Comparison of ENCODE assay signal across 10 mouse cellular contexts in the genomic region with DNA sequence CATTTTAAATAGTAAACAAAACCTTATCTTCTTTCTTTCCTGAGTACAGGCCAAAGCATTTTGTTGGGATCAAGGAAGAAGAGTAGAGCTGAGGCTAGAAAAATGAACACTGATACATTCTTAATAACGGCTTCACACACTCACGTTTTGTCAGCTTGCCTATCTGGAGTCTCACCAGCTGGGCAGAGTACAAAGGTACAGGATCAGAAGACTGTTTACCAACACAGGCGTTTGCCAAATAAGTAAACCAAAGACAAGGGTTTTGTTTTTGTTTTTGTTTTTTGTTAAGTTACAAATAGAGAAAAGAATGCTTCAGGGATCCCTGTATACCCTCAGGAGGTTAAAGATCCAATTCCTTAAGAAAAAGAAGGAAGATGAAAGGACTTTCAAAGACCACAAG. TPM values are rescaled to one million over a fixed set of nuclear protein-coding genes. Genes with fewer than 3 reads are reported as not detected.
DNase-seq lines count a peak whose midpoint lies in the region; ATAC-seq and TF ChIP-seq lines count a peak whose summit lies in the region.
"Had no signal": no experiment of that assay in that cellular context is flagged by ENCODE, and none has a peak within 500 bp of the region (broad histone marks: within the 10 kb centered on the region; RNA-seq: fewer than 3 reads in every experiment).

No protein-coding gene starts in this region.

- no peak for DNase-seq in kidney, postnatal 4 days
- no peak for DNase-seq in embryo, embryonic 11 days
- DNase-seq in urinary bladder, postnatal 36 days (ENCODE audit: low spot score in 2 of 2), result no peak
- no peak for DNase-seq in layer of hippocampus, postnatal 25 days (ENCODE audit: extremely low spot score in 1 of 2, low spot score in 1 of 2)
- DNase-seq: cerebellum, adult 9-10 months had no signal

- 0 out of 2 replicates have a peak overlapping the region, but pooled peaks have one; percentile 86 for H3K9ac ChIP-seq in kidney, embryonic 15.5 days
- no peak overlapping the region for H3K9ac ChIP-seq in embryonic facial prominence, embryonic 15.5 days
- H3K9ac ChIP-seq in intestine, postnatal 0 days (ENCODE audit: low read depth, low read length), result peak overlapping the region; percentile 28; the same call in 1 of the 2 replicates
- peak overlapping the region; percentile 74 for H3K9ac ChIP-seq in neural tube, embryonic 12.5 days

- no peaks in the 10 kb centered on the region for H3K9me3 ChIP-seq in kidney, embryonic 15.5 days (replicated peaks)
- no peaks in the 10 kb centered on the region for H3K9me3 ChIP-seq in embryonic facial prominence, embryonic 15.5 days (replicated peaks)
- no peaks in the 10 kb centered on the region for H3K9me3 ChIP-seq in intestine, postnatal 0 days (ENCODE audit: control insufficient read depth)
- no peaks in the 10 kb centered on the region for H3K9me3 ChIP-seq in neural tube, embryonic 12.5 days

- H3K27me3 ChIP-seq in kidney, embryonic 15.5 days, result no peaks in the 10 kb centered on the region; the same call in 1 of the 2 replicates
- no peaks in the 10 kb centered on the region for H3K27me3 ChIP-seq in embryonic facial prominence, embryonic 15.5 days
- H3K27me3 ChIP-seq in intestine, postnatal 0 days (replicated peaks; ENCODE audit: control insufficient read depth, insufficient read depth, low read length), result no peaks in the 10 kb centered on the region
- H3K27me3 ChIP-seq in neural tube, embryonic 12.5 days (replicated peaks), result no peaks in the 10 kb centered on the region

- peak overlapping the region; percentile 87 for H3K4me3 ChIP-seq in kidney, embryonic 15.5 days (replicated peaks)
- peak overlapping the region; percentile 89 for H3K4me3 ChIP-seq in embryonic facial prominence, embryonic 15.5 days (replicated peaks)
- peak overlapping the region; percentile 85 for H3K4me3 ChIP-seq in intestine, postnatal 0 days (ENCODE audit: low read depth, low read length)
- H3K4me3 ChIP-seq in neural tube, embryonic 12.5 days, result peak overlapping the region; percentile 84; the same call in 1 of the 2 replicates

- H3K27ac ChIP-seq in kidney, embryonic 15.5 days, result no peak overlapping the region
- H3K27ac ChIP-seq in embryonic facial prominence, embryonic 15.5 days (replicated peaks), result no peak overlapping the region
- no peak overlapping the region for H3K27ac ChIP-seq in intestine, postnatal 0 days (ENCODE audit: low read depth, low read length)
- no peak overlapping the region for H3K27ac ChIP-seq in neural tube, embryonic 12.5 days

- peak overlapping the region; percentile 76 for H3K4me2 ChIP-seq in kidney, embryonic 15.5 days
- H3K4me2 ChIP-seq in embryonic facial prominence, embryonic 15.5 days (replicated peaks), result peak overlapping the region; percentile 52
- peak overlapping the region; percentile 67 for H3K4me2 ChIP-seq in intestine, postnatal 0 days (replicated peaks; ENCODE audit: low read depth)
- H3K4me2 ChIP-seq in neural tube, embryonic 12.5 days (replicated peaks), result peak overlapping the region; percentile 78

- H3K4me1 ChIP-seq in kidney, embryonic 15.5 days, result peaks cover 10% of the 10 kb centered on the region
- peaks cover 9% of the 10 kb centered on the region for H3K4me1 ChIP-seq in embryonic facial prominence, embryonic 15.5 days
- 0 out of 2 replicates have a peak, but pooled peaks cover 5% of the 10 kb centered on the region for H3K4me1 ChIP-seq in intestine, postnatal 0 days (replicated peaks; ENCODE audit: control insufficient read depth, insufficient read depth, low read length)
- peaks cover 12% of the 10 kb centered on the region; the same call in 1 of the 2 replicates for H3K4me1 ChIP-seq in neural tube, embryonic 12.5 days

- peaks cover 32% of the 10 kb centered on the region for H3K36me3 ChIP-seq in kidney, embryonic 15.5 days
- H3K36me3 ChIP-seq in embryonic facial prominence, embryonic 15.5 days, result peaks cover 22% of the 10 kb centered on the region
- peaks cover 9% of the 10 kb centered on the region for H3K36me3 ChIP-seq in intestine, postnatal 0 days (ENCODE audit: control insufficient read depth, insufficient read depth)
- peaks cover 3% of the 10 kb centered on the region; the same call in 1 of the 2 replicates for H3K36me3 ChIP-seq in neural tube, embryonic 12.5 days

- 86% methylated on average over 3 of the region's 3 CpGs for WGBS in kidney, embryonic 15.5 days
- WGBS in embryonic facial prominence, embryonic 15.5 days, result 71% methylated on average over 3 of the region's 3 CpGs
- 49% methylated on average over 3 of the region's 3 CpGs for WGBS in intestine, postnatal 0 days
- WGBS in neural tube, embryonic 12.5 days, result 83% methylated on average over 3 of the region's 3 CpGs

- no peak for ATAC-seq in kidney, embryonic 15.5 days (replicated peaks; ENCODE audit: low FRiP score)
- ATAC-seq in embryonic facial prominence, embryonic 15.5 days (ENCODE audit: insufficient number of reproducible peaks, low FRiP score, low TSS enrichment, low read depth), result no peak
- ATAC-seq in intestine, postnatal 0 days, result no peak
- no peak for ATAC-seq in neural tube, embryonic 12.5 days (ENCODE audit: low FRiP score, low read depth)

- no peak for TF ChIP-seq CTCF in intestine, postnatal 0 days (IDR thresholded peaks at IDR 0.05; ENCODE audit: low read depth)

RNA-seq across cellular contexts. Expression of a gene that starts 1.4 kb away (rescaled TPM):
- 82.5 and 84.2 TPM in 2 replicates for polyA plus RNA-seq in kidney, embryonic 15.5 days (2015; fragmentation: Nextera tagmentation; extraction: Ambion mirVana)
- polyA plus RNA-seq in embryonic facial prominence, embryonic 15.5 days (2015; fragmentation: Nextera tagmentation; extraction: Ambion mirVana), result 83.5 and 86.6 TPM in 2 replicates
- polyA plus RNA-seq in intestine, postnatal 0 days (2015; fragmentation: Nextera tagmentation; extraction: Ambion mirVana), result 37.1 and 40.6 TPM in 2 replicates
- 88.2 and 89.0 TPM in 2 replicates for polyA plus RNA-seq in neural tube, embryonic 12.5 days (2016; fragmentation: Nextera tagmentation; extraction: Ambion mirVana)
- total RNA-seq in layer of hippocampus, postnatal 25 days (2021), result 10 to 100 TPM; 35.6 to 42.4 TPM

RNA-seq across cellular contexts. Expression of a gene that starts 38.5 kb away (rescaled TPM):
- polyA plus RNA-seq in kidney, embryonic 15.5 days (2015; fragmentation: Nextera tagmentation; extraction: Ambion mirVana), result 12.4 and 12.7 TPM in 2 replicates
- 10.9 and 11.3 TPM in 2 replicates for polyA plus RNA-seq in embryonic facial prominence, embryonic 15.5 days (2015; fragmentation: Nextera tagmentation; extraction: Ambion mirVana)
- 3.5 and 3.9 TPM in 2 replicates for polyA plus RNA-seq in intestine, postnatal 0 days (2015; fragmentation: Nextera tagmentation; extraction: Ambion mirVana)
- 14.9 and 15.8 TPM in 2 replicates for polyA plus RNA-seq in neural tube, embryonic 12.5 days (2016; fragmentation: Nextera tagmentation; extraction: Ambion mirVana)
- total RNA-seq in layer of hippocampus, postnatal 25 days (2021), result 1 to 10 TPM; 8.5 to 9.7 TPM

RNA-seq across cellular contexts. Expression of a gene that starts 39.7 kb away (rescaled TPM):
- 3.6 and 3.9 TPM in 2 replicates for polyA plus RNA-seq in kidney, embryonic 15.5 days (2015; fragmentation: Nextera tagmentation; extraction: Ambion mirVana)
- 3.0 and 3.4 TPM in 2 replicates for polyA plus RNA-seq in embryonic facial prominence, embryonic 15.5 days (2015; fragmentation: Nextera tagmentation; extraction: Ambion mirVana)
- polyA plus RNA-seq in intestine, postnatal 0 days (2015; fragmentation: Nextera tagmentation; extraction: Ambion mirVana), result 0.47 and 0.60 TPM in 2 replicates
- polyA plus RNA-seq in neural tube, embryonic 12.5 days (2016; fragmentation: Nextera tagmentation; extraction: Ambion mirVana), result 4.2 and 4.5 TPM in 2 replicates
- total RNA-seq in layer of hippocampus, postnatal 25 days (2021), result 1 to 10 TPM; 1.2 to 1.8 TPM

RNA-seq across cellular contexts. Expression of a gene that starts 52.4 kb away (rescaled TPM):
- polyA plus RNA-seq in kidney, embryonic 15.5 days (2015; fragmentation: Nextera tagmentation; extraction: Ambion mirVana), result 32.6 and 37.0 TPM in 2 replicates
- polyA plus RNA-seq in embryonic facial prominence, embryonic 15.5 days (2015; fragmentation: Nextera tagmentation; extraction: Ambion mirVana), result 27.5 and 33.6 TPM in 2 replicates
- 11.4 and 14.7 TPM in 2 replicates for polyA plus RNA-seq in intestine, postnatal 0 days (2015; fragmentation: Nextera tagmentation; extraction: Ambion mirVana)
- 22.9 and 26.7 TPM in 2 replicates for polyA plus RNA-seq in neural tube, embryonic 12.5 days (2016; fragmentation: Nextera tagmentation; extraction: Ambion mirVana)
- total RNA-seq in layer of hippocampus, postnatal 25 days (2021), result 10 to 100 TPM; 45.3 to 47.3 TPM

RNA-seq across cellular contexts. Expression of a gene that starts 54.5 kb away (rescaled TPM):
- not detected in 2 replicates for polyA plus RNA-seq in kidney, embryonic 15.5 days (2015; fragmentation: Nextera tagmentation; extraction: Ambion mirVana)
- polyA plus RNA-seq in embryonic facial prominence, embryonic 15.5 days (2015; fragmentation: Nextera tagmentation; extraction: Ambion mirVana), result not detected in 2 replicates
- polyA plus RNA-seq in intestine, postnatal 0 days (2015; fragmentation: Nextera tagmentation; extraction: Ambion mirVana), result not detected in 2 replicates
- not detected in 2 replicates for polyA plus RNA-seq in neural tube, embryonic 12.5 days (2016; fragmentation: Nextera tagmentation; extraction: Ambion mirVana)
- total RNA-seq in layer of hippocampus, postnatal 25 days (2021), result not detected
- total RNA-seq: left cerebral cortex, adult 8-10 months had no signal
